Mouse (Mus musculus) CH12.LX (cell line): ENCODE data around the gene Commd8.

Source experiments
- BHLHE40 ChIP-seq: IDR thresholded peaks from 2 replicates; pipeline ENCODE4 v1.6.1; 2011; ENCODE audit warnings: mild to moderate bottlenecking, low read depth, low read length, improper control_type of control experiment
- CTCF ChIP-seq, 2 experiments: IDR thresholded peaks in 1 of 2; conservative IDR thresholded peaks in 1 of 2; 2 replicates each; pipeline ENCODE4 v1.5.1; 2011 to 2012; ENCODE audit warnings: low read depth in 2 of 2, low read length in 2 of 2, improper control_type of control experiment in 1 of 2, inconsistent platforms in 1 of 2, mild to moderate bottlenecking in 1 of 2, moderate library complexity in 1 of 2

- TF ChIP-seq CTCF (conservative IDR thresholded peaks at IDR 0.05 in 1 of 2, IDR thresholded peaks at IDR 0.05 in 1 of 2; ENCODE audit: low read depth in 2 of 2, low read length in 2 of 2) (no peak), BHLHE40 (no peak)
These were observed 16.6 kb upstream of the Commd8 start for GRCm38 (mm10) chr5:72184437-72185100.
